In the genomic region with DNA sequence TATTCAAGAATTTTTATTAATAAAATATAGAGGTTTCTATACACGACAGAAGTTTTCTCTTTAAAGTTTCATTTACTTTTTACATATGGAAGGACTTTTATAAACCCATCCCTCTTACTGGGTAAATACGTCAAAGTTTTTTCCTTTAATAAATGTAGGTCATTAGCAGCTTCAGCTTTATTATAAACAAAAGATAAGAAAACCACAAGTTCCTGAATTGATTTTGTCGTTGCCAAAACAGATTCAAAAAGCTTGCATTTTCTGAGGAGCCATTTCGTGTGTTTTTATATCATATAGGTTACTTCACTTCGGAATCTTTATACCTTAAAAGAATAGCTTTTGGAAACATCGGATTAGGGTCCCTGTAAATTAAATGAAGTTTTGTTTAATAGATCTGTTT, we compare ENCODE assay signal across 47 mouse cellular contexts. TPM values are rescaled to one million over a fixed set of nuclear protein-coding genes. Genes with fewer than 3 reads are reported as not detected.
"Had no signal": no experiment of that assay in that cellular context is flagged by ENCODE, and none has a peak within 500 bp of the region (broad histone marks: within the 10 kb centered on the region; RNA-seq: fewer than 3 reads in every experiment).

No protein-coding gene starts in this region.

- H3K4me2 ChIP-seq: limb, embryonic 12.5 days; limb, embryonic 13.5 days; limb, embryonic 15.5 days; liver, embryonic 11.5 days; liver, embryonic 12.5 days; liver, embryonic 13.5 days; liver, embryonic 15.5 days; lung, embryonic 14.5 days; lung, embryonic 15.5 days; midbrain, embryonic 11.5 days; neural tube, embryonic 12.5 days had no signal

- H3K4me1 ChIP-seq: limb, embryonic 10.5 days; limb, embryonic 12.5 days; limb, embryonic 13.5 days; limb, embryonic 15.5 days; liver, embryonic 12.5 days; liver, embryonic 13.5 days; liver, embryonic 15.5 days; lung, embryonic 15.5 days; megakaryocyte, embryonic 14.5 days; neural tube, embryonic 12.5 days had no signal

- H3K27ac ChIP-seq: limb, embryonic 10.5 days; limb, embryonic 12.5 days; limb, embryonic 13.5 days; limb, embryonic 15.5 days; liver, embryonic 12.5 days; liver, embryonic 13.5 days; liver, embryonic 14.5 days; liver, embryonic 15.5 days; lung, embryonic 15.5 days; macrophage; midbrain, embryonic 12.5 days; neural tube, embryonic 12.5 days had no signal

- H3K9me3 ChIP-seq: limb, embryonic 10.5 days; limb, embryonic 12.5 days; limb, embryonic 13.5 days; limb, embryonic 15.5 days; liver, embryonic 12.5 days; liver, embryonic 13.5 days; liver, embryonic 15.5 days; lung, embryonic 15.5 days; megakaryocyte, embryonic 14.5 days; midbrain, embryonic 10.5 days; midbrain, embryonic 13.5 days; midbrain, embryonic 15.5 days; neural tube, embryonic 12.5 days had no signal

- ATAC-seq: liver, embryonic 12.5 days; liver, postnatal 0 days; lung, postnatal 0 days had no signal

- DNase-seq: left cerebral cortex, postnatal 4 days; liver; liver, embryonic 13.5 days; liver, postnatal 0 days; lung, adult 18-20 months; lung, adult 2 months; lung, embryonic 14.5 days; lung, postnatal 10 days; lung, postnatal 14 days; lung, postnatal 36 days; lung, postnatal 4 days; midbrain, embryonic 14.5 days had no signal

- H3K4me3 ChIP-seq: limb, embryonic 10.5 days; limb, embryonic 12.5 days; limb, embryonic 13.5 days; limb, embryonic 15.5 days; liver, embryonic 12.5 days; liver, embryonic 13.5 days; liver, embryonic 15.5 days; lung, embryonic 15.5 days; megakaryocyte, embryonic 14.5 days; midbrain, embryonic 10.5 days; midbrain, embryonic 12.5 days; midbrain, embryonic 13.5 days; midbrain, embryonic 15.5 days; myocyte; neural tube, embryonic 12.5 days had no signal

- H3K9ac ChIP-seq: limb, embryonic 12.5 days; limb, embryonic 13.5 days; limb, embryonic 15.5 days; liver, embryonic 12.5 days; liver, embryonic 13.5 days; liver, embryonic 14.5 days; liver, embryonic 15.5 days; liver, postnatal 0 days; lung, embryonic 14.5 days; lung, embryonic 15.5 days; midbrain, embryonic 12.5 days; midbrain, embryonic 13.5 days; midbrain, embryonic 15.5 days; neural tube, embryonic 12.5 days had no signal

- H3K36me3 ChIP-seq: limb, embryonic 10.5 days; limb, embryonic 12.5 days; limb, embryonic 13.5 days; limb, embryonic 15.5 days; liver, embryonic 12.5 days; liver, embryonic 13.5 days; liver, embryonic 15.5 days; lung, embryonic 15.5 days; midbrain, embryonic 10.5 days; midbrain, embryonic 12.5 days; midbrain, embryonic 13.5 days; midbrain, embryonic 15.5 days; neural tube, embryonic 12.5 days had no signal

- H3K27me3 ChIP-seq: limb, embryonic 12.5 days; limb, embryonic 13.5 days; limb, embryonic 15.5 days; liver, embryonic 12.5 days; liver, embryonic 13.5 days; liver, embryonic 15.5 days; lung, embryonic 15.5 days; midbrain, embryonic 12.5 days; midbrain, embryonic 13.5 days; midbrain, embryonic 15.5 days; neural tube, embryonic 12.5 days had no signal

RNA-seq across cellular contexts. Expression of a gene that starts 2.0 kb away (rescaled TPM):
- total RNA-seq: left cerebral cortex, postnatal 10 days; left cerebral cortex, postnatal 14 days; left cerebral cortex, postnatal 25 days; left cerebral cortex, postnatal 36 days; left cerebral cortex, postnatal 4 days; liver, adult 2 months; megakaryocyte progenitor cell, adult 5-6 weeks; megakaryocyte, adult 5-6 weeks; megakaryocyte-erythroid progenitor cell, adult 5-6 weeks; midbrain, postnatal 0 days; monocyte, adult 5-6 weeks had no signal
- polyA plus RNA-seq: limb, embryonic 10.5 days; limb, embryonic 11.5 days; limb, embryonic 12.5 days; limb, embryonic 13.5 days; limb, embryonic 14.5 days; limb, embryonic 15.5 days; liver, adult 2 months; liver, embryonic 11.5 days; liver, embryonic 12.5 days; liver, embryonic 13.5 days; liver, embryonic 14.5 days; liver, embryonic 15.5 days; liver, embryonic 16.5 days; liver, postnatal 0 days; lung, adult 2 months; lung, embryonic 14.5 days; lung, embryonic 15.5 days; lung, embryonic 16.5 days; lung, postnatal 0 days; macrophage; midbrain, embryonic 10.5 days; midbrain, embryonic 11.5 days; midbrain, embryonic 12.5 days; midbrain, embryonic 13.5 days; midbrain, embryonic 14.5 days; midbrain, embryonic 15.5 days; midbrain, embryonic 16.5 days; midbrain, postnatal 0 days; myocyte; neural tube, embryonic 11.5 days; neural tube, embryonic 12.5 days had no signal
